Comparison of ENCODE assay signal across 8 mouse cellular contexts in genomic region chr11:6064215-6065045, GRCm38 (mm10). TPM values are rescaled to one million over a fixed set of nuclear protein-coding genes. Genes with fewer than 3 reads are reported as not detected.
DNase-seq lines count a peak whose midpoint lies in the region; ATAC-seq and TF ChIP-seq lines count a peak whose summit lies in the region.

No protein-coding gene starts in this region.

- 6% methylated on average over 30 of the region's 30 CpGs for WGBS in liver, embryonic 12.5 days (ENCODE audit: insufficient replicate concordance)
- 4% methylated on average over 30 of the region's 30 CpGs for WGBS in small intestine, adult 2 months

- TF ChIP-seq POLR2A in small intestine, adult 2 months (IDR thresholded peaks at IDR 0.05; ENCODE audit: low read depth, low read length) = no peak

- H3K4me1 ChIP-seq in liver, embryonic 12.5 days = peaks cover 8% of the 10 kb centered on the region; the same call in 1 of the 2 replicates
- H3K4me1 ChIP-seq in small intestine, adult 2 months (ENCODE audit: control insufficient read depth, insufficient read depth, insufficient read length, low read length) = peaks cover 3% of the 10 kb centered on the region; the same call in 1 of the 2 replicates

- no peak overlapping the region for H3K27ac ChIP-seq in liver, embryonic 12.5 days
- no peak overlapping the region for H3K27ac ChIP-seq in small intestine, adult 2 months (ENCODE audit: insufficient read depth, low read depth, low read length)

- peak; percentile 75 for DNase-seq in cerebellum, adult 9-10 months
- no peak for DNase-seq in cerebellum, adult 8-10 months
- DNase-seq in right cerebral cortex, adult 18-20 months = peak; percentile 78
- DNase-seq in right cerebral cortex, postnatal 36 days (ENCODE audit: low spot score in 2 of 2) = no peak
- DNase-seq in urinary bladder, postnatal 14 days (ENCODE audit: low spot score) = no peak
- DNase-seq in kidney, postnatal 10 days = no peak

- peak overlapping the region; percentile 67 for H3K4me2 ChIP-seq in liver, embryonic 12.5 days

- no peak for TF ChIP-seq CTCF in small intestine, adult 2 months (IDR thresholded peaks at IDR 0.05; ENCODE audit: extremely low read depth, insufficient read length, insufficient replicate concordance, low read depth, low read length)

- no peaks in the 10 kb centered on the region for H3K9me3 ChIP-seq in liver, embryonic 12.5 days (replicated peaks)

- no peak overlapping the region for H3K9ac ChIP-seq in liver, embryonic 12.5 days

- no peaks in the 10 kb centered on the region for H3K36me3 ChIP-seq in liver, embryonic 12.5 days
- no peaks in the 10 kb centered on the region for H3K36me3 ChIP-seq in small intestine, adult 2 months (ENCODE audit: control insufficient read depth, insufficient read depth, low read length)

- peak overlapping the region; percentile 43 for H3K4me3 ChIP-seq in liver, embryonic 12.5 days
- H3K4me3 ChIP-seq in small intestine, adult 2 months (ENCODE audit: low read depth, low read length) = peak overlapping the region; percentile 57

- peaks cover 82% of the 10 kb centered on the region for H3K27me3 ChIP-seq in liver, embryonic 12.5 days (replicated peaks)
- peaks cover 49% of the 10 kb centered on the region for H3K27me3 ChIP-seq in small intestine, adult 2 months (ENCODE audit: control insufficient read depth, insufficient read depth, low read length)

- ATAC-seq in liver, embryonic 12.5 days = no peak

RNA-seq across cellular contexts. Expression of gene Camk2b, which starts 1.7 kb away (rescaled TPM):
- 0.19 and 0.43 TPM in 2 replicates for polyA plus RNA-seq in liver, embryonic 12.5 days (2016; fragmentation: Nextera tagmentation; extraction: Ambion mirVana)
- polyA plus RNA-seq in small intestine, adult 2 months (2012; rRNA removed) = 1.2 and 8.1 TPM in 2 replicates

Comparison
In these comparisons a context has a peak if more than half of its experiments do, and no peak if none do; other contexts are left out.
1. DNase-seq: peak in cerebellum, adult 9-10 months (single experiment) and right cerebral cortex, adult 18-20 months (single experiment); none in cerebellum, adult 8-10 months (single experiment), right cerebral cortex, postnatal 36 days (0 of 2), urinary bladder, postnatal 14 days (single experiment) and kidney, postnatal 10 days (single experiment).